8 mouse cellular contexts compared by ENCODE assay signal in the genomic region with DNA sequence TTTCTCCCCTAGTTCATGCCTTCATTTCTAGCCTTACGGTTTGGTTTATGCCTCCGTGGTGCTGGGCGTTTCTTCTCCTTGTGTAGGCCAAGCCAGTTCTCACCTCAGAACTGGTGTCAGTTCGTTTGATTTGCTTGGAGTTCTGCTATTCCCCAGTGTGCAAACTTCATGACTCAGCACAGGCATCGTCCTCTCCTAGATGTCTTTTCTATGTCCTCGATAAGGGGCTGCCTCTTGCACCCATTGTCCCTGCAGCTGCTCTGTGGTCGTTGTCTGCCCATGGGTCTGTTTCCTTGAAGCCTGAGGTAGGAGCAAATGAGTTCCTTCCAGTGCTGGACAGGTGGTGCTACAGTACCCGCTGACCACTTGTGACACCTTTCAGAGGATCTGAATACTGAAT. TPM values are rescaled to one million over a fixed set of nuclear protein-coding genes. Genes with fewer than 3 reads are reported as not detected.
DNase-seq lines count a peak whose midpoint lies in the region; ATAC-seq and TF ChIP-seq lines count a peak whose summit lies in the region.

No protein-coding gene starts in this region.

- 14% methylated on average over 8 of the region's 8 CpGs for WGBS in kidney, embryonic 14.5 days
- WGBS in liver, embryonic 14.5 days (ENCODE audit: insufficient replicate concordance), result 9% methylated on average over 8 of the region's 8 CpGs
- WGBS in stomach, postnatal 0 days, result 12% methylated on average over 8 of the region's 8 CpGs

- no peaks in the 10 kb centered on the region for H3K27me3 ChIP-seq in kidney, embryonic 14.5 days (ENCODE audit: control insufficient read depth, insufficient read depth, low read length)
- H3K27me3 ChIP-seq in liver, embryonic 14.5 days (ENCODE audit: control insufficient read depth, insufficient read depth, low read length), result no peaks in the 10 kb centered on the region
- H3K27me3 ChIP-seq in stomach, postnatal 0 days (ENCODE audit: control insufficient read depth, insufficient read depth, low read length), result no peaks in the 10 kb centered on the region

- H3K9me3 ChIP-seq in kidney, embryonic 14.5 days (ENCODE audit: control insufficient read depth, low read length), result no peaks in the 10 kb centered on the region
- H3K9me3 ChIP-seq in liver, embryonic 14.5 days (ENCODE audit: control insufficient read depth, low read length), result no peaks in the 10 kb centered on the region
- no peaks in the 10 kb centered on the region for H3K9me3 ChIP-seq in stomach, postnatal 0 days (ENCODE audit: control insufficient read depth, low read length)

- TF ChIP-seq POLR2A in bone marrow macrophage, adult 2 months (IDR thresholded peaks at IDR 0.05; ENCODE audit: borderline replicate concordance, low read depth, low read length), result no peak

- TF ChIP-seq EP300 in liver, embryonic 14.5 days (IDR thresholded peaks at IDR 0.05; ENCODE audit: low read depth), result no peak
- TF ChIP-seq EP300 in stomach, postnatal 0 days (optimal IDR thresholded peaks at IDR 0.05), result no peak

- H3K4me3 ChIP-seq in kidney, embryonic 14.5 days (ENCODE audit: low read length), result peak overlapping the region; percentile 83
- H3K4me3 ChIP-seq in bone marrow macrophage, adult 2 months (ENCODE audit: insufficient read depth, low read length), result peak overlapping the region; percentile 66
- H3K4me3 ChIP-seq in liver, embryonic 14.5 days (ENCODE audit: insufficient read depth in 1 of 2, low read depth in 2 of 2, low read length in 2 of 2), result peak overlapping the region; percentile 83
- H3K4me3 ChIP-seq in stomach, postnatal 0 days (ENCODE audit: low read depth, low read length), result peak overlapping the region; percentile 70

- peaks cover 18% of the 10 kb centered on the region for H3K36me3 ChIP-seq in kidney, embryonic 14.5 days (ENCODE audit: control insufficient read depth, insufficient read depth, low read length)
- peaks cover 4% of the 10 kb centered on the region for H3K36me3 ChIP-seq in liver, embryonic 14.5 days (replicated peaks; ENCODE audit: control insufficient read depth, insufficient read depth, low read depth)
- peaks cover 10% of the 10 kb centered on the region for H3K36me3 ChIP-seq in stomach, postnatal 0 days (ENCODE audit: control insufficient read depth, insufficient read depth, low read length)

- no peak for ATAC-seq in kidney, embryonic 14.5 days (ENCODE audit: low FRiP score, low TSS enrichment)
- ATAC-seq in granulocyte monocyte progenitor cell, adult 5-6 weeks (replicated peaks; ENCODE audit: poor library complexity, severe bottlenecking), result peak; percentile 17
- peak; percentile 3; the same call in 1 of the 2 replicates for ATAC-seq in liver, embryonic 14.5 days (ENCODE audit: insufficient read depth)
- ATAC-seq in stomach, postnatal 0 days (ENCODE audit: low FRiP score, low TSS enrichment), result no peak

- peak overlapping the region; percentile 58 for H3K4me2 ChIP-seq in kidney, embryonic 14.5 days (replicated peaks; ENCODE audit: low read depth, low read length)
- H3K4me2 ChIP-seq in liver, embryonic 14.5 days (ENCODE audit: low read depth), result peak overlapping the region; percentile 83
- H3K4me2 ChIP-seq in stomach, postnatal 0 days (replicated peaks; ENCODE audit: low read depth), result peak overlapping the region; percentile 78

- no peak for DNase-seq in kidney, postnatal 4 days
- peak in 1 of 3 experiments; percentile 19 for DNase-seq in liver, embryonic 14.5 days (ENCODE audit: low read depth in 3 of 3, low spot score in 3 of 3)
- DNase-seq in stomach, postnatal 0 days (ENCODE audit: low spot score), result no peak
- DNase-seq in layer of hippocampus, postnatal 10 days (ENCODE audit: low spot score in 2 of 2), result no peak
- no peak for DNase-seq in thymus, adult 18-20 months

- peak overlapping the region; percentile 93 for H3K9ac ChIP-seq in kidney, embryonic 14.5 days (ENCODE audit: low read depth, low read length)
- H3K9ac ChIP-seq in liver, embryonic 14.5 days (replicated peaks), result peak overlapping the region; percentile 79
- H3K9ac ChIP-seq in stomach, postnatal 0 days (ENCODE audit: low read length), result peak overlapping the region; percentile 89

- peak overlapping the region; percentile 65; the same call in 1 of the 2 replicates for H3K27ac ChIP-seq in kidney, embryonic 14.5 days (ENCODE audit: low read depth, low read length)
- peak overlapping the region; percentile 18; the same call in 1 of the 2 replicates for H3K27ac ChIP-seq in bone marrow macrophage, adult 2 months (ENCODE audit: insufficient read depth, low read depth, low read length)
- peak overlapping the region; percentile 9 for H3K27ac ChIP-seq in liver, embryonic 14.5 days
- peak overlapping the region; percentile 89 for H3K27ac ChIP-seq in stomach, postnatal 0 days (replicated peaks)

- TF ChIP-seq CTCF in bone marrow macrophage, adult 2 months (IDR thresholded peaks at IDR 0.05; ENCODE audit: low read depth, low read length), result no peak
- TF ChIP-seq CTCF in liver, embryonic 14.5 days (IDR thresholded peaks at IDR 0.05; ENCODE audit: low read depth), result no peak
- no peak for TF ChIP-seq CTCF in stomach, postnatal 0 days (IDR thresholded peaks at IDR 0.05; ENCODE audit: low read depth)

- H3K4me1 ChIP-seq in kidney, embryonic 14.5 days (ENCODE audit: control insufficient read depth, insufficient read depth, low read length), result peaks cover 10% of the 10 kb centered on the region; the same call in 1 of the 2 replicates
- peaks cover 23% of the 10 kb centered on the region for H3K4me1 ChIP-seq in bone marrow macrophage, adult 2 months (ENCODE audit: control insufficient read depth, insufficient read depth, low read length)
- H3K4me1 ChIP-seq in liver, embryonic 14.5 days (replicated peaks; ENCODE audit: control insufficient read depth in 2 of 2, insufficient read depth in 2 of 2, low read length in 1 of 2), result peaks cover 5 to 9% of the 10 kb centered on the region in 2 experiments; a peak in 3 of 4 replicates
- peaks cover 4% of the 10 kb centered on the region; the same call in 1 of the 2 replicates for H3K4me1 ChIP-seq in stomach, postnatal 0 days (replicated peaks; ENCODE audit: control insufficient read depth, insufficient read depth)

RNA-seq across cellular contexts. Expression of a gene that starts 0.8 kb away (rescaled TPM):
- 19.6 and 31.8 TPM in 2 replicates for polyA plus RNA-seq in kidney, embryonic 14.5 days (2014; fragmentation: Nextera tagmentation; extraction: Ambion mirVana)
- 37.9 and 49.0 TPM in 2 replicates for polyA plus RNA-seq in bone marrow macrophage, adult 2 months (2012; ENCODE audit: insufficient read depth, insufficient read length, missing spikeins)
- total RNA-seq in granulocyte monocyte progenitor cell, adult 5-6 weeks (2014; fragmentation: Nextera tagmentation), result 23.5 and 29.2 TPM in 2 replicates
- total RNA-seq in granulocyte monocyte progenitor cell, adult 5-6 weeks (2017), result 65.4 and 86.2 TPM in 2 replicates
- polyA plus RNA-seq in liver, embryonic 14.5 days (2012; rRNA removed), result 7.6 and 10.1 TPM in 2 replicates
- polyA plus RNA-seq in liver, embryonic 14.5 days (2014; fragmentation: Nextera tagmentation; extraction: Ambion mirVana), result 7.2 and 8.8 TPM in 2 replicates
- polyA plus RNA-seq in stomach, postnatal 0 days (2015; fragmentation: Nextera tagmentation; extraction: Ambion mirVana), result 20.9 and 23.1 TPM in 2 replicates
- total RNA-seq in layer of hippocampus, postnatal 10 days (2021), result 10 to 100 TPM; 29.4 to 40.1 TPM

RNA-seq across cellular contexts. Expression of a gene that starts 41.3 kb away (rescaled TPM):
- 8.3 and 11.8 TPM in 2 replicates for polyA plus RNA-seq in kidney, embryonic 14.5 days (2014; fragmentation: Nextera tagmentation; extraction: Ambion mirVana)
- 1.1 and 1.3 TPM in 2 replicates for polyA plus RNA-seq in bone marrow macrophage, adult 2 months (2012; ENCODE audit: insufficient read depth, insufficient read length, missing spikeins)
- 14.6 and 24.6 TPM in 2 replicates for total RNA-seq in granulocyte monocyte progenitor cell, adult 5-6 weeks (2014; fragmentation: Nextera tagmentation)
- 7.8 and 11.0 TPM in 2 replicates for total RNA-seq in granulocyte monocyte progenitor cell, adult 5-6 weeks (2017)
- polyA plus RNA-seq in liver, embryonic 14.5 days (2012; rRNA removed), result 8.2 and 11.2 TPM in 2 replicates
- 19.5 and 21.6 TPM in 2 replicates for polyA plus RNA-seq in liver, embryonic 14.5 days (2014; fragmentation: Nextera tagmentation; extraction: Ambion mirVana)
- polyA plus RNA-seq in stomach, postnatal 0 days (2015; fragmentation: Nextera tagmentation; extraction: Ambion mirVana), result 1.8 and 2.6 TPM in 2 replicates
- 1 to 10 TPM; 1.0 TPM for total RNA-seq in layer of hippocampus, postnatal 10 days (2021)

RNA-seq across cellular contexts. Expression of a gene that starts 41.4 kb away (rescaled TPM):
- polyA plus RNA-seq in kidney, embryonic 14.5 days (2014; fragmentation: Nextera tagmentation; extraction: Ambion mirVana), result 96.5 and 111 TPM in 2 replicates
- 29.7 and 31.4 TPM in 2 replicates for polyA plus RNA-seq in bone marrow macrophage, adult 2 months (2012; ENCODE audit: insufficient read depth, insufficient read length, missing spikeins)
- total RNA-seq in granulocyte monocyte progenitor cell, adult 5-6 weeks (2014; fragmentation: Nextera tagmentation), result 50.4 and 78.1 TPM in 2 replicates
- total RNA-seq in granulocyte monocyte progenitor cell, adult 5-6 weeks (2017), result 116 and 137 TPM in 2 replicates
- polyA plus RNA-seq in liver, embryonic 14.5 days (2012; rRNA removed), result 11.0 and 22.7 TPM in 2 replicates
- polyA plus RNA-seq in liver, embryonic 14.5 days (2014; fragmentation: Nextera tagmentation; extraction: Ambion mirVana), result 41.8 and 45.1 TPM in 2 replicates
- 44.4 and 45.5 TPM in 2 replicates for polyA plus RNA-seq in stomach, postnatal 0 days (2015; fragmentation: Nextera tagmentation; extraction: Ambion mirVana)
- total RNA-seq in layer of hippocampus, postnatal 10 days (2021), result 10 to 100 TPM; 42.2 to 46.3 TPM

Comparison
In these comparisons a context has a peak if more than half of its experiments do, and no peak if none do; other contexts are left out.
1. ATAC-seq: peak in granulocyte monocyte progenitor cell, adult 5-6 weeks (single experiment) and liver, embryonic 14.5 days (single experiment); none in kidney, embryonic 14.5 days (single experiment) and stomach, postnatal 0 days (single experiment).
2. H3K27ac ChIP-seq: peak in every context shown above with its lines; median percentile 89 in stomach, postnatal 0 days; 65 in kidney, embryonic 14.5 days; 18 in bone marrow macrophage, adult 2 months; 9 in liver, embryonic 14.5 days.
3. Peak in every context shown above with its lines, with median percentiles within 50 percentile points of each other: H3K4me2 ChIP-seq, H3K4me3 ChIP-seq and H3K9ac ChIP-seq.